Mouse (Mus musculus) heart, postnatal 0 days (tissue): ENCODE data around the gene Zmpste24. TPM values are rescaled to one million over a fixed set of nuclear protein-coding genes. Genes with fewer than 3 reads are reported as not detected.

Experiments used
- ATAC-seq: fragments of 200-750 bp; cut with Nextera tagmentation; 2 replicates; pipeline ENCODE4 v1.8.0; 2017; ENCODE audit warnings: low read depth, moderate number of reproducible peaks, moderate library complexity; ENCODE audit not compliant: insufficient read depth
- DNase-seq: peaks from one replicate; pipeline ENCODE4 v3.0.0-alpha.2; 2016; ENCODE audit warnings: low spot score
- H3K27ac ChIP-seq: fragments of 300-500 bp; sonication (generic); 2 replicates; pipeline ENCODE4 v1.5.1; 2014; ENCODE audit warnings: low read depth, mild to moderate bottlenecking
- H3K27me3 ChIP-seq: fragments of 300-500 bp; sonication (generic); 2 replicates; pipeline ENCODE4 v1.6.1; 2014; ENCODE audit warnings: low read length, mixed read lengths; ENCODE audit not compliant: control insufficient read depth, insufficient read depth
- H3K36me3 ChIP-seq: fragments of 300-500 bp; sonication (generic); replicated peaks from 2 replicates; pipeline ENCODE4 v1.6.1; 2014; ENCODE audit warnings: low read length, mixed read lengths; ENCODE audit not compliant: control insufficient read depth, insufficient read depth
- H3K4me1 ChIP-seq: fragments of 300-500 bp; sonication (generic); 2 replicates; pipeline ENCODE4 v1.6.1; 2014; ENCODE audit warnings: antibody characterized with exemption; ENCODE audit not compliant: control insufficient read depth, insufficient read depth
- H3K4me2 ChIP-seq: fragments of 300-500 bp; sonication (generic); 2 replicates; pipeline ENCODE4 v1.6.1; 2014; ENCODE audit warnings: low read depth, mild to moderate bottlenecking, low read length, moderate library complexity
- H3K4me3 ChIP-seq: fragments of 300-500 bp; sonication (generic); 2 replicates; pipeline ENCODE4 v1.5.1; 2014; ENCODE audit warnings: low read depth, low read length
- H3K9ac ChIP-seq: fragments of 300-500 bp; sonication (generic); replicated peaks from 2 replicates; pipeline ENCODE4 v1.6.1; 2014; ENCODE audit warnings: low read depth, low read length, mixed read lengths
- H3K9me3 ChIP-seq: fragments of 300-500 bp; sonication (generic); replicated peaks from 2 replicates; pipeline ENCODE4 v1.6.1; 2016; ENCODE audit warnings: low read length; ENCODE audit not compliant: control insufficient read depth
- CTCF ChIP-seq: IDR thresholded peaks from 2 replicates; pipeline ENCODE4 v1.5.1; 2016; ENCODE audit warnings: antibody characterized with exemption, control low read depth, low read depth
- EP300 ChIP-seq: IDR thresholded peaks from 2 replicates; pipeline ENCODE4 v1.6.1; 2016; ENCODE audit warnings: antibody characterized with exemption, low read depth
- WGBS: fragments of 180-500 bp; shearing (Covaris S2); extraction: QIAGEN DNeasy Blood & Tissue Kit; methylation state at CpG from one replicate; pipeline ENCODE4 v1.1.7; 2014; 5-methylcytosine and 5-hydroxymethylcytosine counted together
- polyA plus RNA-seq: library from polyadenylated mRNA; unstranded; fragments of >200 nt; fragmentation: Nextera tagmentation; extraction: Ambion mirVana; gene quantifications from 2 replicates; pipeline ENCODE4 v1.2.1, GENCODE M21; 2015
- total RNA-seq: library from RNA; depleted of rRNA; stranded (reverse); fragments of >200 nt; gene quantifications from 2 replicates; pipeline ENCODE4 v1.2.3, GENCODE M21; 2014; ENCODE audit warnings: low replicate concordance; rRNA removed

Zmpste24 gene
- total RNA-seq (11.1 and 13.3 TPM in 2 replicates), polyA plus RNA-seq (17.0 and 17.8 TPM in 2 replicates)

GRCm38 (mm10) chr4:121097650-121098378 is at the start of gene Zmpste24:
TSS of gene Zmpste24 (minus strand) at chr4:121098241.
- peak within 1 kb of the TSS; percentile 94 for H3K4me2 ChIP-seq
- H3K4me3 ChIP-seq = peak within 1 kb of the TSS; percentile 95
- peak within 1 kb of the TSS; percentile 76 for H3K27ac ChIP-seq
- WGBS = under 1% methylated on average over 39 of the region's 39 CpGs
- H3K27me3 ChIP-seq = no peaks in the 10 kb centered on the region
- peaks cover 8% of the 10 kb centered on the region for H3K4me1 ChIP-seq
- ATAC-seq (peak; percentile 83), DNase-seq (peak; percentile 87)
- H3K9me3 ChIP-seq = no peaks in the 10 kb centered on the region
- TF ChIP-seq EP300 = no peak
- no peak for TF ChIP-seq CTCF
- H3K36me3 ChIP-seq = peaks cover 21% of the 10 kb centered on the region
- H3K9ac ChIP-seq = peak within 1 kb of the TSS; percentile 77

GRCm38 (mm10) chr4:121109126-121109525 is 11.1 kb upstream of the Zmpste24 start, which contains the start of gene Tmco2:
TSS of gene Tmco2 (minus strand) at chr4:121109226.
- 75% methylated on average over 2 of the region's 2 CpGs for WGBS
- Histone ChIP-seq H3K4me1 (no peaks in the 10 kb centered on the region), H3K4me2 (no peak within 1 kb of the TSS), H3K9ac (no peak within 1 kb of the TSS), H3K27me3 (no peaks in the 10 kb centered on the region), H3K36me3 (no peaks in the 10 kb centered on the region), H3K27ac (no peak within 1 kb of the TSS), H3K4me3 (no peak within 1 kb of the TSS), H3K9me3 (no peaks in the 10 kb centered on the region)
- ATAC-seq = no peak
- TF ChIP-seq CTCF (no peak), EP300 (no peak)
- DNase-seq = no peak

DNA sequence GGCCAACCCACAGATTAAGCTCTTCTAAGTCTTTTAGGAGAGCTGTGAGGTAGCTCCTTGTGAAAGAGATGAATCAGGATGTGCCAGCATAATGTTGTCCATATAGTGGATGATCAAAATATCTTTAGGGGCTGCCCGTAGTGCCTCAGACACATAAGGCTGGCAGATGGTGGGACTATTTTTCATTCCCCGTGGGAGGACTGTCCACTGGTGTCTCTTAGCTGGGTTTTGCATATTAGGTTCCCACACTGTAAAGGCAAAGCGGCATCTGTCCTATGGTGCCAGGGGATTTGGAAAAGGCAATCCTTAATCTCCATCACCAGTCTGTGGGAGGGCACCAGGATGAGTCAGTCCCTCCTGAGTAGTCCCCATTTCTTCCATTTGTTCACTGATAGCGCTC is 5.3 kb upstream of the Zmpste24 start:
- WGBS = 76% methylated on average over 4 of the region's 4 CpGs
- Histone ChIP-seq H3K9me3 (no peaks in the 10 kb centered on the region), H3K27ac (no peak overlapping the region), H3K9ac (no peak overlapping the region), H3K27me3 (no peaks in the 10 kb centered on the region), H3K4me3 (no peak overlapping the region), H3K4me2 (no peak overlapping the region), H3K36me3 (no peaks in the 10 kb centered on the region), H3K4me1 (no peaks in the 10 kb centered on the region)
- TF ChIP-seq CTCF (no peak), EP300 (no peak)
- DNase-seq (no peak), ATAC-seq (no peak)

- ATAC-seq (no peak), DNase-seq (no peak)
- Histone ChIP-seq H3K4me2 (no peak overlapping the region), H3K27me3 (no peaks in the 10 kb centered on the region), H3K9ac (no peak overlapping the region), H3K36me3 (peaks cover 63% of the 10 kb centered on the region), H3K4me1 (no peaks in the 10 kb centered on the region), H3K27ac (no peak overlapping the region), H3K4me3 (no peak overlapping the region), H3K9me3 (no peaks in the 10 kb centered on the region)
- whole genome bisulfite sequencing = 79% methylated on average over 4 of the region's 4 CpGs
- TF ChIP-seq CTCF = no peak
- TF ChIP-seq EP300 = no peak
Measured at GRCm38 (mm10) chr4:121090211-121090610, 7.8 kb downstream of the Zmpste24 start.

DNA sequence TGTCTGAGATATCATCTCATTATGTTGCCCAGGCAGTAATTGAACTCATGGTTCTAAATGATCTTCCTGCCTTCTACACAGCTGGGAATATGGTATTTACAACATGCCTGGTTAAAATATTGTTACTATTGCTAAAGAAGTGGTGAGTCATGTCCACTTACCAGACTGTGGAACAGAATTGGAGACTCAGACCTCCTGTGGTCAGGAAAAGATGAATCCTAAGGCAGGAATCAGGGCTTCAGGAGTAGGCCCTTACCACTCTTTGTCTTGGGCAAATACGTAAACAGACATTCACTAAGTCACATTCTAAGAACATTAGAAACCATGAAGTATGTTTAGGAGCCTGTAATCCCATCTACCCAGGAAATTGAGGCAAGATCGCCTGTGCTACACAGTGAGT is 9.3 kb downstream of the Zmpste24 start:
- Histone ChIP-seq H3K9me3 (no peaks in the 10 kb centered on the region), H3K27me3 (no peaks in the 10 kb centered on the region), H3K36me3 (peaks cover 64% of the 10 kb centered on the region), H3K4me2 (no peak overlapping the region), H3K4me3 (no peak overlapping the region), H3K9ac (no peak overlapping the region), H3K27ac (no peak overlapping the region), H3K4me1 (no peaks in the 10 kb centered on the region)
- 93% methylated on average over 2 of the region's 2 CpGs for WGBS
- TF ChIP-seq EP300 (no peak), CTCF (no peak)
- no peak for ATAC-seq
- DNase-seq = no peak

- Histone ChIP-seq H3K27ac (no peak overlapping the region), H3K4me2 (no peak overlapping the region), H3K9me3 (no peaks in the 10 kb centered on the region), H3K4me1 (no peaks in the 10 kb centered on the region), H3K36me3 (peaks cover 72% of the 10 kb centered on the region), H3K27me3 (no peaks in the 10 kb centered on the region), H3K4me3 (no peak overlapping the region), H3K9ac (no peak overlapping the region)
- DNase-seq = no peak
- ATAC-seq = no peak
- TF ChIP-seq EP300 = no peak
- TF ChIP-seq CTCF = no peak
Measured at GRCm38 (mm10) chr4:121084506-121084905, 13.5 kb downstream of the Zmpste24 start.
